Mouse (Mus musculus) limb, embryonic 14.5 days (tissue): ENCODE results near the gene Mindy4. TPM values are rescaled to one million over a fixed set of nuclear protein-coding genes. Genes with fewer than 3 reads are reported as not detected.

Experiments used
- ATAC-seq: fragments of 200-750 bp; cut with Nextera tagmentation; 2 replicates; pipeline ENCODE4 v1.8.0; 2017; ENCODE audit warnings: low read depth, moderate number of reproducible peaks, moderate TSS enrichment; ENCODE audit not compliant: low FRiP score
- DNase-seq: peaks from one replicate; pipeline ENCODE4 v3.0.0-alpha.2; 2015; ENCODE audit warnings: low spot score
- H3K27ac ChIP-seq: fragments of 300-500 bp; sonication (generic); replicated peaks from 2 replicates; pipeline ENCODE4 v1.5.1; 2014; ENCODE audit warnings: low read depth, mild to moderate bottlenecking, low read length, moderate library complexity, mixed read lengths
- H3K27me3 ChIP-seq: fragments of 300-500 bp; sonication (generic); 2 replicates; pipeline ENCODE4 v1.6.1; 2014; ENCODE audit warnings: low read length, mixed read lengths; ENCODE audit not compliant: control insufficient read depth, insufficient read depth
- H3K36me3 ChIP-seq: fragments of 300-500 bp; sonication (generic); 2 replicates; pipeline ENCODE4 v1.6.1; 2014; ENCODE audit warnings: mild to moderate bottlenecking, low read length, moderate library complexity, mixed read lengths; ENCODE audit not compliant: control insufficient read depth, insufficient read depth
- H3K4me1 ChIP-seq: fragments of 300-500 bp; sonication (generic); 2 replicates; pipeline ENCODE4 v1.6.1; 2014; ENCODE audit warnings: antibody characterized with exemption, low read length, mixed read lengths; ENCODE audit not compliant: control insufficient read depth, insufficient read depth
- H3K4me2 ChIP-seq: fragments of 300-500 bp; sonication (generic); replicated peaks from 2 replicates; pipeline ENCODE4 v1.6.1; 2014; ENCODE audit warnings: low read depth, mild to moderate bottlenecking, low read length, moderate library complexity; ENCODE audit not compliant: severe bottlenecking
- H3K4me3 ChIP-seq: fragments of 300-500 bp; sonication (generic); replicated peaks from 2 replicates; pipeline ENCODE4 v1.5.1; 2014; ENCODE audit warnings: low read length
- H3K9ac ChIP-seq: fragments of 300-500 bp; sonication (generic); 2 replicates; pipeline ENCODE4 v1.6.1; 2014; ENCODE audit warnings: mild to moderate bottlenecking, low read depth, low read length, moderate library complexity; ENCODE audit not compliant: severe bottlenecking
- H3K9me3 ChIP-seq: fragments of 300-500 bp; sonication (generic); 2 replicates; pipeline ENCODE4 v1.6.1; 2016; ENCODE audit warnings: low read length; ENCODE audit not compliant: control insufficient read depth
- POLR2A ChIP-seq: fragments of 200-500 bp; IDR thresholded peaks from 2 replicates; pipeline ENCODE4 v1.8.0; 2012; ENCODE audit warnings: inconsistent platforms, mild to moderate bottlenecking, moderate library complexity, borderline replicate concordance; ENCODE audit not compliant: insufficient read depth, insufficient read length; ENCODE audit errors: extremely low read depth
- WGBS: fragments of 180-500 bp; shearing (Covaris S2); extraction: QIAGEN DNeasy Blood & Tissue Kit; methylation state at CpG from one replicate; pipeline ENCODE4 v1.1.7; 2014; 5-methylcytosine and 5-hydroxymethylcytosine counted together
- polyA plus RNA-seq, 2 experiments: library from polyadenylated mRNA; depleted of rRNA in 1 of 2; stranded (reverse) in 1 of 2; unstranded in 1 of 2; fragments of >200 nt; fragmentation: Nextera tagmentation in 1 of 2; extraction: Ambion mirVana in 1 of 2; gene quantifications; 2 replicates each; pipeline versions ENCODE4 v1.2.1 to v1.2.3; 2012 to 2014

Gene Mindy4
- polyA plus RNA-seq, 2 experiments, result 13.2 to 14.9 TPM

- H3K36me3 ChIP-seq, result peaks cover 15% of the 10 kb centered on the region
- H3K4me3 ChIP-seq, result no peak overlapping the region
- no peaks in the 10 kb centered on the region for H3K27me3 ChIP-seq
- no peak overlapping the region for H3K9ac ChIP-seq
- no peak overlapping the region for H3K4me2 ChIP-seq
- H3K27ac ChIP-seq, result no peak overlapping the region
- no peaks in the 10 kb centered on the region for H3K9me3 ChIP-seq
- DNase-seq (no peak), ATAC-seq (no peak)
- TF ChIP-seq POLR2A, result no peak
- WGBS, result 43% methylated on average over 2 of the region's 2 CpGs
- 0 out of 2 replicates have a peak, but pooled peaks cover 3% of the 10 kb centered on the region for H3K4me1 ChIP-seq
Measured at GRCm38 (mm10) chr6:55310179-55310578, 107.0 kb downstream of the Mindy4 start.

DNA sequence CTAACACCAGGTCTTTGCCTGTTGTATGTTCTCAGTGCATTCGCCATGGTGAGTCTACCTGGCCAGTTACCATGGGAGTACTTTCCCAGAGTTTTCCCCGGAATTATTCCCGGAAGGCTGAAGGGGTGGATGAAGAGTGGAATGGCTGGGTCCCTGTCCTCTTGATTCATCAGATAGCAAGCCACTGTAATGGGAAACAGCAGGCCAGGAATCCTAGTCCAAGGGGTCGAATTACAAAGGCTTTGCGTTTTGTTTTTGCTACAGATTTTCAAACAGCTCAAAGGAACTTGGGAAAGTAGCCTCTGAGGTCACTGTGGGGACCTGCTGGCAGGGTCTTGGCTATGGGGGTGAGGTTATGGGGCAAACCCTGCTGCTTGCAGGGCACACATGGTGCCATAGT, 108.8 kb downstream of the Mindy4 start:
- no peaks in the 10 kb centered on the region for H3K4me1 ChIP-seq
- 26% methylated on average over 5 of the region's 5 CpGs for WGBS

GRCm38 (mm10) chr6:55313893-55314292, 110.7 kb downstream of the Mindy4 start:
- TF ChIP-seq POLR2A, result no peak
- no peaks in the 10 kb centered on the region for H3K27me3 ChIP-seq
- H3K4me1 ChIP-seq, result no peaks in the 10 kb centered on the region
- peaks cover 11% of the 10 kb centered on the region for H3K36me3 ChIP-seq
- H3K9me3 ChIP-seq, result no peaks in the 10 kb centered on the region
- DNase-seq, result no peak
- no peak overlapping the region for H3K4me3 ChIP-seq
- ATAC-seq, result no peak
- H3K4me2 ChIP-seq, result no peak overlapping the region
- H3K9ac ChIP-seq, result no peak overlapping the region
- 91% methylated on average over 4 of the region's 4 CpGs for WGBS
- H3K27ac ChIP-seq, result no peak overlapping the region

More for the DNA sequence above, 108.8 kb downstream of the Mindy4 start:
- no peak overlapping the region for H3K4me2 ChIP-seq
- H3K9me3 ChIP-seq, result no peaks in the 10 kb centered on the region
- no peak overlapping the region for H3K9ac ChIP-seq
- ATAC-seq (no peak), DNase-seq (no peak)
- H3K27me3 ChIP-seq, result no peaks in the 10 kb centered on the region
- H3K4me3 ChIP-seq, result no peak overlapping the region
- TF ChIP-seq POLR2A, result no peak
- H3K36me3 ChIP-seq, result peaks cover 15% of the 10 kb centered on the region
- no peak overlapping the region for H3K27ac ChIP-seq

GRCm38 (mm10) chr6:55314628-55315027, 111.4 kb downstream of the Mindy4 start:
- no peak for DNase-seq
- peaks cover 3% of the 10 kb centered on the region; the same call in 1 of the 2 replicates for H3K4me1 ChIP-seq
- H3K27ac ChIP-seq, result no peak overlapping the region
- peaks cover 11% of the 10 kb centered on the region for H3K36me3 ChIP-seq
- H3K9me3 ChIP-seq, result no peaks in the 10 kb centered on the region
- no peak for TF ChIP-seq POLR2A
- WGBS, result 74% methylated on average over 8 of the region's 8 CpGs
- H3K27me3 ChIP-seq, result no peaks in the 10 kb centered on the region
- no peak overlapping the region for H3K4me2 ChIP-seq
- H3K4me3 ChIP-seq, result no peak overlapping the region
- H3K9ac ChIP-seq, result no peak overlapping the region
- ATAC-seq, result no peak

GRCm38 (mm10) chr6:55318597-55318996, 115.4 kb downstream of the Mindy4 start:
- WGBS, result 88% methylated on average over 3 of the region's 3 CpGs
- ATAC-seq, result no peak

More at GRCm38 (mm10) chr6:55318597-55318996, 115.4 kb downstream of the Mindy4 start:
- no peaks in the 10 kb centered on the region for H3K9me3 ChIP-seq
- TF ChIP-seq POLR2A, result no peak
- no peak overlapping the region for H3K9ac ChIP-seq
- H3K27ac ChIP-seq, result no peak overlapping the region
- no peaks in the 10 kb centered on the region for H3K27me3 ChIP-seq
- H3K4me3 ChIP-seq, result no peak overlapping the region
- DNase-seq, result no peak
- peaks cover 3% of the 10 kb centered on the region; the same call in 1 of the 2 replicates for H3K4me1 ChIP-seq
- H3K36me3 ChIP-seq, result peaks cover 5% of the 10 kb centered on the region
- H3K4me2 ChIP-seq, result no peak overlapping the region
